Mouse (Mus musculus) splenic B cell, adult 2 months (primary cell): Measurements from ENCODE around the gene Cox4i1.
A peak's percentile ranks its signal among the peaks of the same experiment; 100 is the strongest.

Source experiments
- DNase-seq: peaks from one replicate; pipeline ENCODE4 v3.0.0-alpha.2; 2011; ENCODE audit warnings: low read depth, low spot score
- H3K27me3 ChIP-seq: 2 replicates; pipeline ENCODE4 v1.6.1; 2012; ENCODE audit warnings: mild to moderate bottlenecking, low read length, moderate library complexity, mixed read lengths; ENCODE audit not compliant: control insufficient read depth, poor library complexity, insufficient read depth, severe bottlenecking
- H3K36me3 ChIP-seq: 2 replicates; pipeline ENCODE4 v1.6.1; 2012; ENCODE audit warnings: mild to moderate bottlenecking, low read length, moderate library complexity, mixed read lengths; ENCODE audit not compliant: control insufficient read depth, poor library complexity, insufficient read depth, severe bottlenecking

The Cox4i1 gene

DNA sequence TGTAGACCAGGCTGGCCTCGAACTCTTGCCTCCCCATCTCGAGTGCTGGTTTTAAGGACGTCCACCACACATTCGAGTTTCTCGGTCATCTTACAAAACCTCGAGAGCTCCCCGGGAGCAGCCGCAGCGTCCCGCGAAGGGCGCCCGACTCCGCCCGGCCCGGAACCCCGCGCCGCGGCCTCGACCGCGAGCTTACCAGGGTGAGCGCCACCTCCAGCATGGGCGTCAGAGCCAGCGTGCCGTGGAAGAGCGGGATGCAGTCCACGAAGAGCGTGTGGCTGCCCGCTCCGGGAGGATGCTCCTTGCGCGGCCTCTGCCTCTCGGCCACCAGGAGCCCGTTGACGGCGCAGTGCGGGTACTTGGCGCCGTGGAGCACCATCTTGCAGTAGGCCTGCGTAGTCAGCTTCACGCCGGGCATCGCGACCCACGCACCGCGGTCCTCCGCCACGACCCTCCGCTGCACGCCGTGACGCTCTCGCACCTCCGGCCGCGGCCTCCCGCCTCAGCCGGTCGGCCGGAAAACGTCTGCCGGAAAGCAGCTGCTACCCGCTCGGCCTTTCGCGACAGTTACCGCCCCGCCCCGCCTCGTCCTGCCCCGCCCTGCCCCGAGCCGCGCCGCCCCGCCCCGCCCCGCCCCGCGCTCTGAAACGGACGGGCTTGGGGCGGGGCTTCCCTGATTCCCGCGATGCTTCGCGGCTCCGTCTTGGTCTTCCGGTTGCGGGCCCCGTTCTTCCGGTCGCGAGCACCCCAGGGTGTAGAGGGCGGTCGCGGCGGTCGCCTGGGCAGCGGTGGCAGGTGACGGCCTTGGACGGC is at the start of gene Cox4i1, which contains the start of gene Gm27021:
TSS of gene Cox4i1 (plus strand) at position 662 of the 813 bp plus-strand sequence.
TSS of gene Gm27021 (minus strand) at position 519 of the 813 bp plus-strand sequence.
- H3K27me3 ChIP-seq = no peaks in the 10 kb centered on the region
- peak; percentile 94 for DNase-seq
- peaks cover 5% of the 10 kb centered on the region for H3K36me3 ChIP-seq

DNA sequence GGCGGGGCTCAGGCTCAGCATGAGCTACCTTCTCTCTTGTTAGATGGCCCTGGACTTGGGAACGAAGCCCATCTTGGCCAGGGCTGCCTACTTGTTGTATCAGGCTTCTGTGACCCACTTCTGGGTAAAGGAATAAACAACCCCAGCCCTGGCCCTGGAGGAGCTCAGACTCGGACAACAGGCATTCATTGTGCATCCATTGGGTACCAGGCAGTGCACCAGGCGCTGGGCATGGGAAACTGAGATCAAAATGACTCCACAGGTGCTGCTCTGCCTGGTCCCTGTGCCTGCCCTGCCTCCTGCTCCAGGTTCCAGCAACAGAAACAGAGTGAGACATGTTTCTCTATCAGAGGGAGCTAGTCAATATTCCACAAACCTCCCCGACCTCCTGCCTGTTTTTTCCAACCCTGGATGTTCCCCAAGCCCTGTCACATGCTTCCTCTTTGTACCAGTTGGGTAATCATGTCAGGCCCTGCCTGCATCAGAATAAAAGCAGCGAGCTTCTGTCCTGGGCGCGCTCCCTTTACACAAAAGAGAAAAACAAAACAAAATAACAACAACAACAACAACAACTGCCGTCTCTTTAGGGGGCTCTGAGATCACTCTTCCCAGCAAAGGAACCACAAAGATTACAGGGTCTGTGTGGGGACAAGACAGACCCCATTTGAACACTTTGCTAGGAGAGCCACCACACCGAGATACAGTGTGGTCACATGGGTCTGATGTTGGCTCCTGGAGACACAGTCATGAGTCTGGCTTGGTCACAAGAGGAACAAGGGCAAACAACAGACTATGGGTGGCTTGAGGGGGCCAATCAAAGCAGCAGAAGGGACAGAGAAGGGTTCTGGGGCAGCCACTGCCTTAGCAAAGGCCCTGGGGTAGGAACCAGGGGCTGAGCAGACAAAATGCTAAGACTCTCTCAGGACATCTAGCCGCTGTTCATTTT is 48.5 kb upstream of the Cox4i1 start:
- Histone ChIP-seq H3K36me3 (no peaks in the 10 kb centered on the region), H3K27me3 (peaks cover under 1% of the 10 kb centered on the region; the same call in 1 of the 2 replicates)
- no peak for DNase-seq

DNA sequence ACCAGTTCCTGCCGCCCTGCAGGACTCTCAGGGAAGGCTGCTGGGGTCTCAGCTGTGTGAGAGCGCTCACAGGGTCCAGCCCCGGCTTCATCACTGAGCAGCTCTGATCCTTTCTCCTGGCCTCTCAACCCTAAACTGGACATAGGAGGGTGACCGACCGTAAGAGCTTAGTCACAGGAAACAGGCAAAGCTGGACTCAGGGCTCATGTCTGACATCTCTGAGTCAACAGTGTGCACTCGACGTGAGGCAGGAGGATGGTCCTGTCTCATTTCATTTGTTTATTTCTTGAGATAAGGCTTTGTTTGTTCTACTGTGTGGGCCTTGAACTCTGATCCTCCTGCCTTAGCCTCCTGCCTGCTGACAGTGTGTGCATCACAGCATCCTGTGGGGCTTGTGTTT is 47.6 kb upstream of the Cox4i1 start:
- DNase-seq = no peak
- Histone ChIP-seq H3K36me3 (no peaks in the 10 kb centered on the region), H3K27me3 (no peaks in the 10 kb centered on the region)

DNA sequence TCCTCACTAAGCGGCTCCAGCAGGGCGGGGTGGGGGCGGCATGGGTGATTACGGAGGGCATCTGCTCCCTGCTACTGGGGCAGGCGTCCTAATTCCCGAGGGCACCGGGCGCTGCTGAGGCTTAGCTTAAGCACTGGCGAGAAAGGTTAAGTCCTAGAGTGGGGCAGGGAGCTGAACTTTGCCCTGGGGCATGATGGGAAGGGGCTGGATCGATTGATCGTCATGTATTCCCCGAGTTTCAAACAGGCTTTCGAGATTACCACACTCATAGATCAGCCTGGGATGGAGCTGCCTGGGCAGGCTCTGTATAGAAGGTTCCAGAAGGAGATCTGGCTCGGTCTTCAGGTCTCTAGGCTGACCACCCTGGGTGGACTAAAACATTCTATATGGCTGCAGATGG is 45.9 kb upstream of the Cox4i1 start:
- no peaks in the 10 kb centered on the region for H3K27me3 ChIP-seq
- no peak for DNase-seq
- H3K36me3 ChIP-seq = no peaks in the 10 kb centered on the region

DNA sequence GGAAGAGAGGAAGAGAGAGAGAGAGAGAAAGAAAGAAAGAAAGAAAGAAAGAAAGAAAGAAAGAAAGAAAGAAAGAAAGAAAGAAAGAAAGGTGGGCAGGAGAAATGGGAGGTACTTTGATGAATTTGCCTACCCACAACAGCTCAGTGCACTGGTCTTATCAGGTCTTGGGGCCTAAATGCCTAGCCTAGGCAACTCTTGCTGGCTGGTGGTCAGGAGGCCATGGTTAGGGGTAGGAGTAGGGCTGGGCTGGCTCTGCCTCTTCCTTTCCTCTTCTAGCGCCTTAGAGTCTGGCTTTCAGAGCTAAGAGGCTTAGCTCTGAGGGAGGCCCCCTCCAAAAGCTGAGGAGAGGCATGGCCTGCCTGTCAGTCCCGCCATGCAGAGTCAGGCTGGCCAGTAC is 44.4 kb upstream of the Cox4i1 start:
- Histone ChIP-seq H3K36me3 (no peaks in the 10 kb centered on the region), H3K27me3 (no peaks in the 10 kb centered on the region)
- no peak for DNase-seq

DNA sequence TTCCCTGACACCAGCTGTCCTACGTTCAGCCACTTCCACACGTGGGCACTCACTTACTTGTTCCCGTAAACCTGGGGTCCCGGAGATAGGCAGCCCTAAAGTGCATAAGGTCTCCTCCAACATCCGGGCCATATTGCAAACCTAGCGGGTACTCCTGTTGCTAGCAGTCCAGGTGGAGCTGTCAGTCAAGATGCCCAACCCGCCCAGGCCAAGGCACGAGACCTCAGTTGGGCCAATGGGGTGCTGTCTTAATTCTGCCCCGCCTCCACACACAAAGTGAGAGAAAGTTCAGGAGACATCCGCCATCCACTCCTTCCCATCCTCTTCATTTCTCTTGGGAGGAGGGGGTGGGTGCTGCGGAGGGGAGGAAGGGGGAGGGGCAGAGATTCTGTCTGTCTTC is 41.6 kb upstream of the Cox4i1 start:
- Histone ChIP-seq H3K27me3 (no peaks in the 10 kb centered on the region), H3K36me3 (no peaks in the 10 kb centered on the region)
- DNase-seq = no peak

DNA sequence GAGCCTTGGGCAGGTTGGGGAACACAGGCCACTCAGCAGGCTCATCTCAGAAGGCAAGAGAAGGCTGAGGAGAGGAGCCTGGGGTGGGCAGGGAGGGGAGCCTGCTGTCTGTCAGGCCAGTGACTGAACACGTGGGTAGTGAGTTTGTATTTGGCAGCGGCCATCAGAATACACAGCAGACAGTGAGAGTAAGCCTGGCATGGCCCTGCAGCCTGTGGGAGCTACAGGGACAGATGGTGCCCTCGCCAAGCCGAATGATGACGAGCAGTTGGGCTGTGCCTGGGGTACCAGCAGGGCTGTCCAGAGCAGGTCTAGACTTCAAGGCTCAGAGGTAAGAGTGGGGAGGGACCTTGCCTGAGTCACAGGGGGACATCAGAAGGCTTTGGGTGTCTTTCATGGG is 40.7 kb upstream of the Cox4i1 start:
- no peaks in the 10 kb centered on the region for H3K27me3 ChIP-seq
- no peak for DNase-seq
- no peaks in the 10 kb centered on the region for H3K36me3 ChIP-seq

DNA sequence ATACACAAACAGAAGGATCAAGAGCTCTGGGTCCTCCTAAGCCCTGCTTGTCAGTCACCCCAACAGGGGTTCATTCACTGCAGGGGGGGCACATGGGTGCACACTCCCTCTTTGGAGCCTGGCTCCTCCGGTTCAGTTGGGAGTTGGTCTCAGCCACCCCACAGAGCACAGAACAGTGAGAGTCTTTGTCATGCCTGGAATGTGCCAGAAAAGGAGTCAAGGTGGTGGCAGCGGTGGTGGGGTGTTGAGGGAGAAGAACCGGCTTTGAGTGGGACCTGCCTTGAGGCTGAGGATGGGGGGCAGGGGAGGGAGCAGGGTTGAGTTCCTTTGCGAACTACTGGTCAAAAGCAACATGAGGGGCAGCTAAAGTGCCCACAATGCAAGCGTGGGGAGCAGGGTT is 38.0 kb upstream of the Cox4i1 start:
- no peak for DNase-seq
- H3K27me3 ChIP-seq = no peaks in the 10 kb centered on the region
- H3K36me3 ChIP-seq = no peaks in the 10 kb centered on the region

DNA sequence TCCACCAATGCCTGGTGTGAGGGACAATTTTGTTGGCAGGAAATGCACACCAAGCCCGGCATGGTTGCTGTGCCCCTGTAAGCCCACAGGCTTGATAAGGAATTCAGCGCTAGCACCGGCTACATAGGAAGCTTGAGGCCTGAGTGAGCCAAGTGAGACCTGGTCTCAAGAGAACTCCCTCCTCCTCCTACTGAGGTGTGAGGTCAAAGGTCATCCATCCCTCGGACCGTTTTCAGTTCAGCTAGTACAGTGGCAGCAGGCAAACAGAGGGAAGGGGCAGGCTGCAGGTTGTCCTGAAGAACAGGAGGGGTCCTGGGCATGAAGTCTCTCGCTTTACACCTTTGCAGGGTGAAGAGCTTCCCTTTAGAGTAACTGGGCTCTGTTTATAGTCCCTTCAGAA is 37.2 kb upstream of the Cox4i1 start:
- no peaks in the 10 kb centered on the region for H3K36me3 ChIP-seq
- DNase-seq = no peak
- H3K27me3 ChIP-seq = no peaks in the 10 kb centered on the region

DNA sequence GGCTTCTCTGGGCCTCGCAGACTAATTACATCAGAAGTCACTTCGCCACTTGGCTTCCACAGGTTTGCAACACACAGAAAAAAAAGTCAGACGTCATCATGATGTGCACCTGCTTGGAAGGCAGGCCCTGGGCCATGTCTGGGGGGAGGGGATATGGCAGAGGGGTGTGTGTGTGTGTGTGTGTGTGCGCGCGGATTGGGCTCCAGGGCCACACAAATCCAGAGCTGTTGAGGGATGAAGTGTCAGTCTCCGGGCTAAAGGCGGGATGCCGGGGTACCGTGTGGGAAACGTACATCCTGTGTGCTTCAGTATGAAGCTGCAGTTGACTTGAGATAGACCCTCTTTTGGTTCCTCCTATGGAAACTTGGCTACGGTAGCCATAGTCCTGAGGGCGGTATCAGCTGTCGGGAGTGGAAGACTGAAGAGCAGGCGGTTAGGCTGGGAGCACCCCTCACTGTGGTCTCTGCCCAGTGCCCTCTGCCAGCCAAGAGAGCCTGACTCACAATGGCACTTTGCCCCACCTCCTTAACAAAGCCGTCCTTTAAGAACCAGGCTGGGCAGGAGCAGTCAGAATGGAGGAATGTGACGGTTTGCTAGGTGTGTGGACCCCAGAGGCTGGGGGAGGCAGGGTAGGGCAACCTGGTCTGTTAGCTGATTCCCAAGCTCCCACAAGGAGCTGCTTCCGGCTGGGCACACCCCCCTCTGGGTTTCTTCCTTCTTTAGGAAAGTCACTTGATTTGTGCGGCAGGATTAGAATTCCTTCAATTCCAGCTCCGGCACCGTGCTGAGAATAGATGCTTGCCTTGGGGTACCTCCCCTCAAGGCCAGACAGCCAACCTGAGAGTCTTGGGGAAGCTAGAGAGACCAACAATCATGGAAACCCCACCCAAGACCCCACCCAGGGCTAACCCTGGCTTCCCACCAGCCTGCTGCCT is 36.3 kb upstream of the Cox4i1 start:
- no peaks in the 10 kb centered on the region for H3K36me3 ChIP-seq
- no peak for DNase-seq
- H3K27me3 ChIP-seq = no peaks in the 10 kb centered on the region

DNA sequence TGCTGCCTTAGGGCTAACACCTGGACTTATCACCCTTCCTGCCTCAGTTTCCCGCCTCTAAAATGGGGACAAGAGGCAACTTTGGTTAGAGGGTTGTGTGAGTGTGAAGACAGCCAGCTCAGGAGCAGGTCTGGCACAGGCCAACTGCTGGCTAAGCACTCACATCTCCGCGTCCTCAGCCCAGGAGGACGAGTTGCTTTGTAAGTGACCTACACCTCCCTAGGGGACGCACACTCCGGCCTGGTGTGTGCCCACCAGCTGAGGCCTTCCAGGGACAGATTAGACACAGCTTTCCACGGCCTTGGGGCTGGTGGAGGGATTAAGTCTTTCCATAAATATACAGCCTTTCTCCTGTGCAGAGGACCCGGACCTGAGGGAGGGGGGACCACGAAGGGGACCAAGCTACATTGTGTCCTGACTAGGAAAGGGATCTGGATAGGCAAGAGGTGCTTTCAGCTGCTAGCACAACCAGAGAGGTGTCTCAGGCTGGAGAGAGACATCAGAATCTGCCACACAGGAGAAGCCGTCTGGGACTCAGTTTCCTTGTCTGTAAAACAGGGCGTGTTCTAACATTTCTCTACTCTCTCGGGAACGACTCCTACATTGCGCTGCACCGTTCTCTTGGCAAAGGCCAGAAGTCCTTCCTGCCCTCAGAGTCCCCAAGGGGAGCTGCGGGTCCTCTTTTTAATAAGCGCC is 34.9 kb upstream of the Cox4i1 start:
- Histone ChIP-seq H3K27me3 (no peaks in the 10 kb centered on the region), H3K36me3 (no peaks in the 10 kb centered on the region)
- no peak for DNase-seq

DNA sequence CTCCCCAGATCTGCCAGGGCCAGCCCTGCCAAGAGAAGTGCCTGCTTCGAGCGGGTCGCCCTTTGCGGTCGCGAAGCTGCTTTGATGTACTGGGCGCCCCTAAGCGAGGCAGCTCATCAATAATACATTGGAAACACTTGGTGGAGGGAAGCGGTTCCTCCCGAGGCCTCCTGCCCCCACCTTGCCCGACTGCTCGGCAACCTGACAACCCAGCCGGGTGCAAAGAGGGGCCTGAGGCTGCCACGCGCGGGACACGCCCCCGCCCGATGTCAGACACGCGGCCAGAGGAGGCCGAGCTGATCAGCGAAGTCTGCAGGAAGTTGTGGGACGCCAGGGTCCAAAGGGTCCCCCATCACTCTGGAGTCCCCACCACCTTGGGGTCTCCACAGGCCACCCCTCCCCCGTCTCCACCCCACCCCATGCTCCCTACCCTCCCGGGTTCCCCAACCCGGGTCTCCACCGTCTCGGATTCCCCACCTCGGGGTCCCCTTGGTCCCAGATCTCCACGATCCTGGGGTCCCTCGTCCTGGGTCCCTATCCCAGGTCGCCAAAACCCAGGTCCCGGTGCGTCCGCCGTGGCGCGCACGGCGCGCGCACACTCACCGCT is 34.3 kb upstream of the Cox4i1 start:
- no peaks in the 10 kb centered on the region for H3K27me3 ChIP-seq
- no peaks in the 10 kb centered on the region for H3K36me3 ChIP-seq
- DNase-seq = peak; percentile 12

DNA sequence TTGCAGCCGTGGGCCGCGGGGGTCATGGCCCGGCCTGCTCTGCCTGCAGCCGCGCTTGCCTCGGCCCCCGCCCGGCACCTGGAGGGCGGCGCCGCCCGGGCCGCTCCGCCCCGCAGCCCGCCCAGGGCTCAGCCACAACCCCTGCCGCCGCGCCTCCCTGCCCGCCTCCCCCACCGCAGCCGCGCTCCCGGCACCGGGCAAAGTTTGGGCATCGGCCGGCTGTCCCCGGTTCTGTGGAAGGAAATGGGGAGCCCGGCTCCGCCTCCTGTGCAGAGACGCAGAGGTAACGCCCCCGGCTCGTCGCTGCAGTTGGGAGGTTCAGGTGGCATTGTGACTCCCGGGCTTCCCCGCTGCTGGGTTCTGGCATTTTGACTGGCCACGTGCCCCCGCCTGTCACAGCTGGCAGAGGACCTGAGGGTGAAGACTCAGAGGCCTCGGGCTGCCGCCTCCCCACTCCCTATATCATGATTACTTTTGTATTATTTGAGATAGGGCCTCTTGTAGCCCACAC is 33.6 kb upstream of the Cox4i1 start:
- Histone ChIP-seq H3K36me3 (no peaks in the 10 kb centered on the region), H3K27me3 (no peaks in the 10 kb centered on the region)
- DNase-seq = peak; percentile 59
